Mouse (Mus musculus) gastrocnemius, postnatal 36 days (tissue): ENCODE results near the gene Morc4. TPM values are rescaled to one million over a fixed set of nuclear protein-coding genes. Genes with fewer than 3 reads are reported as not detected.
A peak's percentile ranks its signal among the peaks of the same experiment; 100 is the strongest.

Experiments used
- DNase-seq, 2 experiments: peaks; one replicate each; pipeline ENCODE4 v3.0.0; 2022
- intact Hi-C: fragments of 180-260 bp; cut with DNase I; formaldehyde crosslinking; loops from one replicate; pipeline ENCODE4 v1.15.1; 2025
- long read RNA-seq, 2 experiments: library from polyadenylated mRNA; stranded (forward); transcript quantifications; one replicate each; pipeline ENCODE4 v2.0.0; 2021
- total RNA-seq, 2 experiments: library from RNA; stranded (reverse); gene quantifications; 2 replicates each; pipeline ENCODE4 v1.2.3; 2021

Morc4 gene
- 1 to 10 TPM; 5.1 to 5.8 TPM for total RNA-seq
- long read RNA-seq, experiment 1, partial matches to known transcripts, result 0 of 7 reads
- long read RNA-seq, experiment 1, other reads (novel, unspliced or antisense), result 6 of 7 reads
- long read RNA-seq, experiment 2, full-length matches to known transcripts, result 1 of 6 reads
- long read RNA-seq, experiment 2, partial matches to known transcripts, result 1 of 6 reads
- long read RNA-seq, experiment 2, other reads (novel, unspliced or antisense), result 4 of 6 reads

GRCm38 (mm10) chrX:139870938-139871791, at the start of gene Morc4:
Morc4 (minus strand) TSS chrX:139871677.
- peak; percentile 37 to 40 for DNase-seq
- intact Hi-C loops, result no loop called here

DNA sequence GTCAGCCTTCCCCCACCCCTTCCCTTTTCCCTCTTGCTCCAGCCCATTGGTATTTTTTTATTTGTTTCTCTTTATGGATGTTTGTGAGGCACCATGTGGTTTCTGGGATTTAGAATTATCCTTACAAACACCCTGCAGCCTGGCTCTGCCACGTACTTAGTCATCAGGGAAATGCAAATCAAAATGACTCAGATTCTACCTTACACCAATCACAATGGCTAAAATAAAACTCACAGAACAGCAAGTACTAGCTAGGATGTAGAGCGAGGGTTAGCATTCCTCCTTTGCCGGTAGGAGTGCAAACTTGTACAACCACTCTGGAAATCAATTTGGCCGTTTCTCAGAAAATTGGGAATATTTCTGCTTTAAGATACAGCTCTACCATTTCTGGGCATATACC, 49.1 kb upstream of the Morc4 start:
- intact Hi-C loops, result no loop called here
- no peak for DNase-seq

- no peak for DNase-seq
- intact Hi-C loops, result no loop called here
Observed at GRCm38 (mm10) chrX:139891387-139891786, 19.9 kb upstream of the Morc4 start.

- intact Hi-C loops, result no loop called here
- DNase-seq, result no peak
Observed at GRCm38 (mm10) chrX:139883221-139883620, 11.7 kb upstream of the Morc4 start.

- intact Hi-C loops, result no loop called here
- DNase-seq, result no peak
Observed at GRCm38 (mm10) chrX:139877936-139878335, 6.5 kb upstream of the Morc4 start.

- DNase-seq, result no peak
- intact Hi-C loops, result no loop called here
Observed at GRCm38 (mm10) chrX:139877105-139877504, 5.6 kb upstream of the Morc4 start.

GRCm38 (mm10) chrX:139870300-139870711, 1.2 kb downstream of the Morc4 start:
- intact Hi-C loops, result no loop called here
- DNase-seq, result peak; percentile 21 to 28

GRCm38 (mm10) chrX:139859402-139859801, 12.1 kb downstream of the Morc4 start:
- intact Hi-C loops, result no loop called here
- no peak for DNase-seq

- no peak for DNase-seq
- intact Hi-C loops, result no loop called here
Observed at GRCm38 (mm10) chrX:139854795-139855194, 16.7 kb downstream of the Morc4 start.

GRCm38 (mm10) chrX:139841091-139841490, 30.4 kb downstream of the Morc4 start:
- intact Hi-C loops, result no loop called here

GRCm38 (mm10) chrX:139839057-139839456, 32.4 kb downstream of the Morc4 start:
- intact Hi-C loops, result no loop called here
- DNase-seq, result no peak

More at GRCm38 (mm10) chrX:139841091-139841490, 30.4 kb downstream of the Morc4 start:
- DNase-seq, result no peak

DNA sequence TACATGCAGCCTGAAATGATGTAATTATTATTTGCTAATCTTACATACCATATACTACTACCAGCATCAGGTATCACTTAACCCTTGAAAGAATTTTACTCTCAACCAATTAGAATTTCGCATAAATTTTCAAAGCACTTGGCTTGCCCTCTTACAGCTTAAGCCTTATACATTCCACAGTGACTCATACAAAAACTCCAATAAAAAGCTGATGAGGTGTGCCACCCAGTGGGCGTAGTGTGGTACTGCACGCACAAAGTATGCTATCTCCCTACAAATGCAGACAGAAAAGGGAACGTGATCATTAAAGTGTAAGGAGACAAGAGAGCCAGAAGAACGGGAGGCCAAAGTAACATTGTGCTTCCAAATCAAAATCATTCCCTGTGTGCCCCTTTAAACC, 39.0 kb downstream of the Morc4 start:
- peak in 1 of 2 experiments; percentile 15 for DNase-seq
- intact Hi-C loops, result loop anchor here (2.0 to 5.0 kb wide), 2 partner anchors 62 to 80 kb away; no protein-coding TSS in a partner anchor

- intact Hi-C loops, result no loop called here
- DNase-seq, result no peak
Observed at GRCm38 (mm10) chrX:139828363-139829092, 42.9 kb downstream of the Morc4 start.

DNA sequence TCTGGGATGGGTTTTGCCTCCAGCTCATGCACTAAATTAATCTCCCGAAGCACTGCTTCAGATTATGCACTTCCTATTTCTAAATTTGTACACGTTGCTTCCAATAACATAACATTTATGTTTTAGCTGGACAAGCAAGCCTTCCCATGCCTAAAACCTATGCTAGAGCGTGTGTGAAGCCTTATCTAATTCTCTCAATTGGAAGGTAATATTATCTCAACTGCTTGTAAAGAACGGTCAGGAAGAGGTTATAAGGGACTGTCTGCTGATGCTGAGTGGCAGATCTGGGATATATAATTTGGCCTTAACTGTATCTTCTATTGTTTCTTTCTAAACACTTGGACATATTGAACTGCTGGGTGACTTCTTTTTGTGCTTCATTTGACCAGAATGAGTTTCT, 44.6 kb downstream of the Morc4 start:
- intact Hi-C loops, result no loop called here
- no peak for DNase-seq

DNA sequence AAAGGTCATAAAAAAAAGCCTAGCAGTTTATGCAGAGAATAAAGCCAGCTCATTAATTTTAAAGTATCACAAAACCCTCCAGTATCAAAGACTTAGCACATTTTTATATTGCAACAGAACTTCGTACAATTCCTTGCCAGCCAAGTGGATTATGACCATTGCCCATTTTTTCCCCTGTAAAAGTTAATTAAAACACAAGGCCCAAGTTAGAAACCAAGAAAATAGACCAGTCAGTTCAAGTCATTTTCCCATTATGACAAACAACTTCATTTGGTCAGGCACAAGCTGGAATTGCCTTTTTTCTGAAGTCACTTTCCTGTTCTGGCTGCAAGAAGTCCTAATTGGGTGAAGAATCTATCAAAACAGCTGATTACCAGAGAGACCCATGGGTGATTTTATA, 46.1 kb downstream of the Morc4 start:
- intact Hi-C loops, result no loop called here
- DNase-seq, result no peak

GRCm38 (mm10) chrX:139815201-139815600, 56.3 kb downstream of the Morc4 start:
- intact Hi-C loops, result no loop called here
- DNase-seq, result no peak

- intact Hi-C loops, result no loop called here
- no peak for DNase-seq
Observed at GRCm38 (mm10) chrX:139814018-139814635, 57.4 kb downstream of the Morc4 start.

DNA sequence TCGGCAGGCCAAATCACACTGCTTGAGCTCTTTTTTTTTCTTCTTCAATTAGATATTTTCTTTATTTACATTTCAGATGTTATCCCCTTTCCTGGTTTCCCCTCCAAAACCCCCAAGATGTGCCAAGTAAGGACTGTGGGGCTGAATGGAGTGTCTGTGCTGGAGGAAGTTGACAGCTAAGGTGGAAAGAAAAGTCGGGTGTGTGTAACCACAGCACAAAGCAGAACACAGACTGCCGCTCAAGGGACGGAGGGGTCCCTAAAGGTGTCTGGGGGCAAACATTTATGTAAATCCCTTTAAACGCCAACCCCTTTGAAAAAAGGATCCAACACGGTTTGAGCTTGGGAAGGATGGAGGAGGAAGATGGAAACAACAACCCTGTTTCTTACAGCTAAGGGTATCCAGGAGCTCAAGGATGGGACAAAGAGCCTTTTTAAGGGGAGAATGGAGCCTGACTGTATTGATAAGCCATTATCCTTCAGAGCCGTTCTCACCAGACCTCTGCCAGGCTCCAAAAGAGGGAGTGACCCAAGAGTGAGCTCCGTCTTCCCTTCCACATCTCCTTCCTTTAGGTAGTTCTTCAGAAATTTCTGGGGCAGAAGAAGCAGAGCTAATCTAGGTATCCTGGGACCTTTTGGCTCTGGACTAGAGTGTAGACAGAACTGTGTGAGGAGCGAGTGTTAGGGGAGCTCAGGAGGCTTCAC, 58.0 kb downstream of the Morc4 start:
- no peak for DNase-seq
- intact Hi-C loops, result no loop called here

DNA sequence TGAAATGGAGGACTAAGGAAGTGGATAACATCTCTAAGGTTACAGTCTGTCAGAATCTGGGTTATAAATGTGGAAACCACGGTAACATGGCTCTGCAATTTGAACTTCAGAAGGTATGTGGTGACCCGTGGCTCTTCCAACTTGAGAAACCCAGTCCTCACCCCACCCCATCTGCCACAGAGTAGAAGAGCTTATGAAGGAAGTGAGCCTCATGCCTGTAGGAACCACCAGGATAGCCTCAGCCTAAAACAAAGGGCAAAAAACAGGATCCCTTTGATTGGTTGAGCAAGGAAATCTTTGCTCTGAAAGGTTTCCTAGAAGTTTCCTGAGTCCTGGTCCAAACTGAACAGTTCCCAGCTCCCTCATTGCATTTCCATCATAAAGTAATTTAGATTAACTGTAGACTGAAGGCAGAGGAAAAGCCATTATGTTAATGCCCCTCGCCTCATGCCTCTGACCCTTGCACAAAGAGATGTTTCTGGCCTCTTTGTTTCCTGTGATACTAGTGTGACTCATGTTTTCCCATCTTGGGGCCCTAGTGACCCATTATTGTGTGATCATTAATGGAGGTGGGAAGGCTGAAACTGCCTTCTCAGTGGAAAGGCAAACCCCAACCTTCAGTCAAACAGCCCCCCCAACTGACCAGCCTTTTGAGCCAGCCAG, 58.7 kb downstream of the Morc4 start:
- intact Hi-C loops, result no loop called here
- DNase-seq, result no peak

DNA sequence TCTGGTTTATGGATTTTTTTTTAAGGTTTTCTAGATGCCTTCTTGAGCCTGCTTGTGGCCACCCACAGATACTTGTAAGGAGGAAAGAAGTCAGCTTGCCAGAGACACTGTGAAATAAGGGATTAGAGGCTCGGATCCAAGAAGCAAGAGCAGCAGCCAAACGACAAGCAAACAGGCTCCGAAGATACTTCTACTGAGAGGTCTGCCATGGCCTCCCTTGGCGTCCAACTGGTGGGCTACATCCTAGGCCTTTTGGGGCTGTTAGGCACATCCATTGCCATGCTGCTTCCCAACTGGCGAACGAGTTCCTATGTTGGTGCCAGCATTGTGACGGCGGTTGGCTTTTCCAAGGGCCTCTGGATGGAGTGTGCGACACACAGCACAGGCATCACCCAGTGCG, 63.0 kb downstream of the Morc4 start:
- no peak for DNase-seq
- intact Hi-C loops, result no loop called here
